Mouse (Mus musculus): ENCODE data around the gene 4933407L21Rik.

Gene 4933407L21Rik

DNA sequence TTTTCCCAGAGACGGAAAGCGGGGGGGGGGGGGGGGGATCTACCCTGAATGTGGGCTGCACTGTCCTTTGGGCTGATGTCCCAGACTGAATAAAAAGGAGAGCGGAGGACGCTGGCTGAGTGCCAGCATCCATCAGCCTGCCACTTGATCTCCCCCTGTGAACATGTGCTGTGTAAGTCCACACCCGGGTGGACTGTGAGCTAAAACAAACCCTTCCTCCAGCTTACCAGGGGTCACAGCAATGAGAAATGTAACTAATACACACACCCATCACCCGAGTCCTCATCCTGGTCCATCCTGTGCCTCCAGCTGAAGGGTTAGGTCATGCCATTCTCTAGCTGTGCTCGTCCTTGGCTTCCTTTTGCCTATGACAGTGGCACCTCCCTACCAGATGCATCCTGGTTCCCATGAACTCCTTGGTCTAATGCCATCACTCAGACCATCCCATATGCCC, 26.1 kb upstream of the 4933407L21Rik start:
- no peaks in the 10 kb centered on the region for H3K27me3 ChIP-seq (ENCODE audit: control insufficient read depth, insufficient read depth, low read length, poor library complexity, severe bottlenecking)
- H3K36me3 ChIP-seq (ENCODE audit: control insufficient read depth, insufficient read depth, low read length, poor library complexity, severe bottlenecking) = no peaks in the 10 kb centered on the region
- DNase-seq (ENCODE audit: low read depth, low spot score) = no peak

- H3K36me3 ChIP-seq (ENCODE audit: control insufficient read depth, insufficient read depth, low read length, poor library complexity, severe bottlenecking) = no peaks in the 10 kb centered on the region
- DNase-seq (ENCODE audit: low read depth, low spot score) = no peak
- H3K27me3 ChIP-seq (ENCODE audit: control insufficient read depth, insufficient read depth, low read length, poor library complexity, severe bottlenecking) = no peaks in the 10 kb centered on the region
Observed at GRCm38 (mm10) chr1:85906892-85907291, 21.4 kb upstream of the 4933407L21Rik start.

- Histone ChIP-seq H3K36me3 (ENCODE audit: control insufficient read depth, insufficient read depth, low read length, poor library complexity, severe bottlenecking) (no peaks in the 10 kb centered on the region), H3K27me3 (ENCODE audit: control insufficient read depth, insufficient read depth, low read length, poor library complexity, severe bottlenecking) (no peaks in the 10 kb centered on the region)
Observed at GRCm38 (mm10) chr1:85908754-85909590, 19.3 kb upstream of the 4933407L21Rik start.

DNA sequence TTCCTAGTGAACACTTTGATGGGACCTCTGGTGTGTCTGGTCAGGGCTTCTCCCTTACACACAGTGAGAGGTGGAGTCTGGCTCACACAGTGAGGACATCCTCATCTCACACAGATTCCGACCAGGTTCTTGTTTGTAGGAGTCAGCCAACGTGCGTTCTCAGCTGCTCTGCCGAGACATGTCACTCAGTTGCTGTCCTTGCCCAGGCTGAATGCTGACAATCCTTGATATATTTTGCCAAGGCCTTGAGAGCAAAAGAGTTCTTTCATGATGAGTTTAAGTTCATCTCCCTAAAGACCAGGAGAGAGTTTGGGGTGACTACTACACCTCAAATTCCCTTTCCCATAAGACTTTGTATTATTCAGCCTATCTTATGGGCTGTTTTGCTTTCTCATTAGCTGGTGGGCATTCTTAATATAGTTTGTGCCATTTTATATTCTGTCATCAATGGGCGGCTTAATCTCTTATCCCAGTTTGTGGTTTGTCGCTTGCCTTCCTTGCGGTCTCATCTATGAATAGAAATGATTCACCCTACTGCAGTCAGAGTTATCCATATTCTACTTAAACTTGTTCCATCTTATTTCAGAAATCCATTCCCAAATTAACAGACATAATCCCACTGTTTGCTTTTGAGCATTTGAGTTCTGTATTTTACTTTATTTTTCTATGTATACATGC, 15.1 kb upstream of the 4933407L21Rik start:
- no peaks in the 10 kb centered on the region for H3K36me3 ChIP-seq (ENCODE audit: control insufficient read depth, insufficient read depth, low read length, poor library complexity, severe bottlenecking)
- no peak for DNase-seq (ENCODE audit: low read depth, low spot score)
- H3K27me3 ChIP-seq (ENCODE audit: control insufficient read depth, insufficient read depth, low read length, poor library complexity, severe bottlenecking) = no peaks in the 10 kb centered on the region

More at GRCm38 (mm10) chr1:85908754-85909590, 19.3 kb upstream of the 4933407L21Rik start:
- DNase-seq (ENCODE audit: low read depth, low spot score) = no peak

DNA sequence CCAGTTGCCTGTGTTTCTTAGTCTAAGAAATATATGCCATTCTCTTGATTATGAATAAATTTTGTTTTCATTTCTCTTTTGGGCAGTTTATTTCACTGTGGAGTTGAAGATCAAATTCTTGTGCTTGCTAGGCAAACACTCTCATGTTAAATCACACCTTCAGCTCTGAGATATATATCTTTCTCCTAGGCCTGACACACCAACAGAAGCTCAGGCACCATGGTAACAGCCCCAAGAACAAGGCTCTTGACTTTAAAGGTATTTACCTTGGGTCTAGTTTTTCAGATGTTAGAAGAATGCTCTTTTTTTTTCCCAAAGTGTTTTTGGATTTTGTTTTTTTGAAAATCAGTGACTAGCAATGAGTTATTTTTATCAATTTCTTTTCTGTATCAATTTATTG, 12.4 kb upstream of the 4933407L21Rik start:
- no peak for DNase-seq (ENCODE audit: low read depth, low spot score)
- Histone ChIP-seq H3K36me3 (ENCODE audit: control insufficient read depth, insufficient read depth, low read length, poor library complexity, severe bottlenecking) (no peaks in the 10 kb centered on the region), H3K27me3 (ENCODE audit: control insufficient read depth, insufficient read depth, low read length, poor library complexity, severe bottlenecking) (no peaks in the 10 kb centered on the region)

GRCm38 (mm10) chr1:85916830-85917450, 11.3 kb upstream of the 4933407L21Rik start:
- Histone ChIP-seq H3K27me3 (ENCODE audit: control insufficient read depth, insufficient read depth, low read length, poor library complexity, severe bottlenecking) (no peaks in the 10 kb centered on the region), H3K36me3 (ENCODE audit: control insufficient read depth, insufficient read depth, low read length, poor library complexity, severe bottlenecking) (no peaks in the 10 kb centered on the region)
- DNase-seq (ENCODE audit: low read depth, low spot score) = no peak

- H3K36me3 ChIP-seq (ENCODE audit: control insufficient read depth, insufficient read depth, low read length, poor library complexity, severe bottlenecking) = no peaks in the 10 kb centered on the region
- DNase-seq (ENCODE audit: low read depth, low spot score) = no peak
- H3K27me3 ChIP-seq (ENCODE audit: control insufficient read depth, insufficient read depth, low read length, poor library complexity, severe bottlenecking) = no peaks in the 10 kb centered on the region
Observed at GRCm38 (mm10) chr1:85919621-85920020, 8.7 kb upstream of the 4933407L21Rik start.

DNA sequence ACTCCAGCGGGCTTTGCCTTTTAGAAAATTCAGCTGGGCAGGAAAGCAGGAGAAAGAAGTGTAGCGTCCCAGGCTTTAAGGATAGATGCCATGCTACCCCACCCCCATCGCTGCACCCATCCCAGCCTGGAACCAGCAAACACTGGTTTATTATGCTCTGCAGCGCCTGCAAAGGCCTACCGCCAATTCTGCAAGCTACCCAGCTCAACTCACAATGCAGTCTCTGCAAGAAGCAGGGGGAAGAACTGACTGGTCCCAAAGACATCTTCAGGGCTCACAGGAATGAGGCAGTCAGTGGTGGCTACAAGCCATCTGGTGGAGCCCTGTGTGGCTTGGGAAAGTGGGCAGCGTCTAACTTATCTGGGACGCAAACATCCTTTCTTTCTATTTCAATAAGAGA, 6.6 kb upstream of the 4933407L21Rik start:
- no peak for DNase-seq (ENCODE audit: low read depth, low spot score)
- Histone ChIP-seq H3K27me3 (ENCODE audit: control insufficient read depth, insufficient read depth, low read length, poor library complexity, severe bottlenecking) (no peaks in the 10 kb centered on the region), H3K36me3 (ENCODE audit: control insufficient read depth, insufficient read depth, low read length, poor library complexity, severe bottlenecking) (no peaks in the 10 kb centered on the region)

GRCm38 (mm10) chr1:85922127-85922864, 6.0 kb upstream of the 4933407L21Rik start:
- Histone ChIP-seq H3K36me3 (ENCODE audit: control insufficient read depth, insufficient read depth, low read length, poor library complexity, severe bottlenecking) (no peaks in the 10 kb centered on the region), H3K27me3 (ENCODE audit: control insufficient read depth, insufficient read depth, low read length, poor library complexity, severe bottlenecking) (no peaks in the 10 kb centered on the region)
- DNase-seq (ENCODE audit: low read depth, low spot score) = no peak

DNA sequence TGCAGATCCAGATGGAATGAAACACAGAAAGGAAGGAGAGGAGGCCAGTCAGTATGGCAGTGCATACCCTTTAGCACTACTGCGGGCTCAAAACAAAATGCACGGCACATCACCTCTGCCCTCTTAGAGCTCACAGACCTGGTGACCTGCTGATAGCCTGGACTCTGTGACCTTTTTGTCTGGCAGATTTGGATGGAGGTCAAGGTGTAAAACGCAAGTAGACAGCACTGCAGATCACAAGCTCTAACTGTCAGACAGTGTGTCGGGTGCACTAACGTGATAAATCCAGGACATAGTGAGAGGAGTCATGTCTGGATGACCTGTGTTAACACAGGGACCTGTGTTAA, 5.4 kb upstream of the 4933407L21Rik start:
- no peak for DNase-seq (ENCODE audit: low read depth, low spot score)
- H3K36me3 ChIP-seq (ENCODE audit: control insufficient read depth, insufficient read depth, low read length, poor library complexity, severe bottlenecking) = no peaks in the 10 kb centered on the region

DNA sequence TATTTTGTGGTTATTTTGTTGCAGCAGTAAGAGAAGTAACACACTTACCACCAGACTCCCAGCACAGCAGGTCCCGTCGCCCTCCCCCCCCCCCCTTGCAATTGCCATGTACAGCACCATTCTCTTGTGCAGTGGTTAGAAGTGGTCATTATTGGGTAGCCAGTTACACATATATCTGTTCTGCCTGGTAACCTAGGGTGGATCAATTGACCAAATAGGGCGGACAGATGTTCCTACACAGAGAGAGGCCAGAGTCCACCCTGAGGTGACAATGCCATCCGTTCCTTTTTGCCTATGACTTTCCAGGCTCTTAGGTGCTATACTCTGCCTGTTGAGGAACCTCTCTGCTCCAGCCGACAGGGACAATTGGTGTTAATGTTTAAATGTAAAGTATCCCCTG, 3.1 kb upstream of the 4933407L21Rik start:
- H3K36me3 ChIP-seq (ENCODE audit: control insufficient read depth, insufficient read depth, low read length, poor library complexity, severe bottlenecking) = no peaks in the 10 kb centered on the region
- no peak for DNase-seq (ENCODE audit: low read depth, low spot score)
- no peaks in the 10 kb centered on the region for H3K27me3 ChIP-seq (ENCODE audit: control insufficient read depth, insufficient read depth, low read length, poor library complexity, severe bottlenecking)

More for the DNA sequence above, 5.4 kb upstream of the 4933407L21Rik start:
- no peaks in the 10 kb centered on the region for H3K27me3 ChIP-seq (ENCODE audit: control insufficient read depth, insufficient read depth, low read length, poor library complexity, severe bottlenecking)

- H3K27me3 ChIP-seq (ENCODE audit: control insufficient read depth, insufficient read depth, low read length, poor library complexity, severe bottlenecking) = no peaks in the 10 kb centered on the region
Observed at GRCm38 (mm10) chr1:85928688-85929065, 394 bp downstream of the 4933407L21Rik start.

GRCm38 (mm10) chr1:85929406-85929805, 1.1 kb downstream of the 4933407L21Rik start:
- Histone ChIP-seq H3K27me3 (ENCODE audit: control insufficient read depth, insufficient read depth, low read length, poor library complexity, severe bottlenecking) (no peaks in the 10 kb centered on the region), H3K36me3 (ENCODE audit: control insufficient read depth, insufficient read depth, low read length, poor library complexity, severe bottlenecking) (no peaks in the 10 kb centered on the region)
- DNase-seq (ENCODE audit: low read depth, low spot score) = no peak

More at GRCm38 (mm10) chr1:85928688-85929065, 394 bp downstream of the 4933407L21Rik start:
- no peaks in the 10 kb centered on the region for H3K36me3 ChIP-seq (ENCODE audit: control insufficient read depth, insufficient read depth, low read length, poor library complexity, severe bottlenecking)
- DNase-seq (ENCODE audit: low read depth, low spot score) = no peak

DNA sequence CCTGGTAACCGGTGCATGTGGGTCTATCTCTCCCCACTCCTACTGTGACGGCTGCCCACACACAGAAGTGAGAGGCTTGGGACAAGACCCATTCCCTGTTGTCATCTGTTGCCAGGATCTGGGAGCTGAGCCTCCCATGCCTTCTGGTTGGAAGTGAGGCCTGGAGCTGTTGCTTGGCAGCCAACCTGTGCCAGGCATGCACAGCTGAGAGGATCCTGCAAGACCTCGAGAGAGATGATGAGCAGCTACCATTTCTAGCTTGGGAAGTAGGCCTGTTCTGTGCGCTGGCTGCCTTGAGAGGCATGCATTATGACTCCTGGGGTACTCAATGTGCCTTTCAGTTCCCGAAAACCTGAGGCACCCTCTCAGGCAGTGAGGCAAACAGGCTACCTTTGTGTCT, 2.9 kb downstream of the 4933407L21Rik start:
- no peak for DNase-seq (ENCODE audit: low read depth, low spot score)
- Histone ChIP-seq H3K27me3 (ENCODE audit: control insufficient read depth, insufficient read depth, low read length, poor library complexity, severe bottlenecking) (no peaks in the 10 kb centered on the region), H3K36me3 (ENCODE audit: control insufficient read depth, insufficient read depth, low read length, poor library complexity, severe bottlenecking) (no peaks in the 10 kb centered on the region)
